Mouse (Mus musculus) ES-Bruce4 (cell line): ENCODE results near the gene Pikfyve. TPM values are rescaled to one million over a fixed set of nuclear protein-coding genes. Genes with fewer than 3 reads are reported as not detected.

ENCODE experiments used
- H3K27ac ChIP-seq: 2 replicates; pipeline ENCODE4 v1.5.1; 2012; ENCODE audit warnings: low read length, inconsistent platforms; ENCODE audit not compliant: insufficient read depth
- H3K27me3 ChIP-seq: 2 replicates; pipeline ENCODE4 v1.6.1; 2012; ENCODE audit warnings: mild to moderate bottlenecking, low read length, inconsistent platforms; ENCODE audit not compliant: control insufficient read depth, poor library complexity, insufficient read depth, severe bottlenecking
- H3K36me3 ChIP-seq: 2 replicates; pipeline ENCODE4 v1.6.1; 2012; ENCODE audit warnings: inconsistent platforms, mild to moderate bottlenecking, low read length, moderate library complexity; ENCODE audit not compliant: control insufficient read depth, poor library complexity, insufficient read depth, severe bottlenecking
- H3K4me1 ChIP-seq: one replicate; pipeline ENCODE4 v1.8.1; 2011; ENCODE audit warnings: low read length; ENCODE audit not compliant: control insufficient read depth, insufficient read depth
- H3K4me3 ChIP-seq: 2 replicates; pipeline ENCODE4 v1.5.1; 2011; ENCODE audit warnings: low read depth, mild to moderate bottlenecking, low read length
- H3K9ac ChIP-seq: 2 replicates; pipeline ENCODE4 v1.6.1; 2012; ENCODE audit warnings: low read depth, mild to moderate bottlenecking, inconsistent platforms; ENCODE audit not compliant: poor library complexity, severe bottlenecking
- H3K9me3 ChIP-seq: replicated peaks from 2 replicates; pipeline ENCODE4 v1.6.1; 2012; ENCODE audit warnings: mild to moderate bottlenecking, low read length, inconsistent platforms; ENCODE audit not compliant: control insufficient read depth, poor library complexity, insufficient read depth, severe bottlenecking
- CTCF ChIP-seq: IDR thresholded peaks from one replicate; pipeline ENCODE4 v1.8.1; 2011; ENCODE audit warnings: low read depth, low read length
- EP300 ChIP-seq: IDR thresholded peaks from 2 replicates; pipeline ENCODE4 v1.6.1; 2011; ENCODE audit warnings: low read depth, low read length; ENCODE audit not compliant: insufficient read depth
- POLR2A ChIP-seq: IDR thresholded peaks from one replicate; pipeline ENCODE4 v1.8.1; 2011; ENCODE audit warnings: low read length; ENCODE audit not compliant: insufficient read depth
- polyA plus RNA-seq: library from polyadenylated mRNA; stranded (reverse); fragments of >200 nt; gene quantifications from 2 replicates; pipeline ENCODE4 v1.2.4, GENCODE M21; 2011; ENCODE audit warnings: low read depth; ENCODE audit not compliant: missing spikeins, insufficient read depth, insufficient read length

The Pikfyve gene
- polyA plus RNA-seq, 1 experiment = 59.9 TPM

GRCm38 (mm10) chr1:65187074-65187430 lies 569 bp downstream of the Pikfyve start:
- H3K4me3 ChIP-seq = peak overlapping the region; percentile 90
- no peaks in the 10 kb centered on the region for H3K27me3 ChIP-seq
- peaks cover 8% of the 10 kb centered on the region for H3K36me3 ChIP-seq
- H3K9me3 ChIP-seq = no peaks in the 10 kb centered on the region
- H3K27ac ChIP-seq = no peak overlapping the region
- H3K9ac ChIP-seq = peak overlapping the region; percentile 76
- no peaks in the 10 kb centered on the region for H3K4me1 ChIP-seq
- no peak for TF ChIP-seq CTCF
- TF ChIP-seq EP300 = no peak
- TF ChIP-seq POLR2A = no peak

- Histone ChIP-seq H3K4me1 (no peaks in the 10 kb centered on the region), H3K9me3 (no peaks in the 10 kb centered on the region), H3K27me3 (no peaks in the 10 kb centered on the region), H3K27ac (no peak overlapping the region), H3K36me3 (peaks cover 15% of the 10 kb centered on the region), H3K9ac (no peak overlapping the region), H3K4me3 (no peak overlapping the region)
- TF ChIP-seq CTCF = no peak
- no peak for TF ChIP-seq EP300
- TF ChIP-seq POLR2A = no peak
Observed at GRCm38 (mm10) chr1:65190172-65190571, 3.7 kb downstream of the Pikfyve start.

GRCm38 (mm10) chr1:65193226-65193625 lies 6.7 kb downstream of the Pikfyve start:
- Histone ChIP-seq H3K9ac (no peak overlapping the region), H3K27me3 (no peaks in the 10 kb centered on the region), H3K4me1 (no peaks in the 10 kb centered on the region), H3K36me3 (peaks cover 26% of the 10 kb centered on the region), H3K9me3 (no peaks in the 10 kb centered on the region), H3K4me3 (no peak overlapping the region), H3K27ac (no peak overlapping the region)
- TF ChIP-seq CTCF = no peak
- TF ChIP-seq EP300 = no peak
- TF ChIP-seq POLR2A = no peak

GRCm38 (mm10) chr1:65198425-65198824 lies 11.9 kb downstream of the Pikfyve start:
- Histone ChIP-seq H3K9me3 (no peaks in the 10 kb centered on the region), H3K27me3 (no peaks in the 10 kb centered on the region), H3K9ac (no peak overlapping the region), H3K4me3 (no peak overlapping the region), H3K4me1 (no peaks in the 10 kb centered on the region), H3K27ac (no peak overlapping the region), H3K36me3 (peaks cover 16% of the 10 kb centered on the region)
- TF ChIP-seq POLR2A = no peak

GRCm38 (mm10) chr1:65198861-65199260 lies 12.4 kb downstream of the Pikfyve start:
- no peak overlapping the region for H3K9ac ChIP-seq
- H3K36me3 ChIP-seq = peaks cover 17% of the 10 kb centered on the region
- H3K4me1 ChIP-seq = no peaks in the 10 kb centered on the region

GRCm38 (mm10) chr1:65204299-65204698 lies 17.8 kb downstream of the Pikfyve start:
- H3K27me3 ChIP-seq = no peaks in the 10 kb centered on the region
- H3K9me3 ChIP-seq = no peaks in the 10 kb centered on the region; the same call in 1 of the 2 replicates
- H3K9ac ChIP-seq = no peak overlapping the region
- H3K27ac ChIP-seq = no peak overlapping the region
- H3K4me1 ChIP-seq = no peaks in the 10 kb centered on the region
- H3K4me3 ChIP-seq = no peak overlapping the region
- no peak for TF ChIP-seq POLR2A
- TF ChIP-seq EP300 = no peak
- no peak for TF ChIP-seq CTCF
- H3K36me3 ChIP-seq = peaks cover 25% of the 10 kb centered on the region

More at GRCm38 (mm10) chr1:65198861-65199260, 12.4 kb downstream of the Pikfyve start:
- no peak overlapping the region for H3K4me3 ChIP-seq
- no peaks in the 10 kb centered on the region for H3K9me3 ChIP-seq
- H3K27ac ChIP-seq = no peak overlapping the region
- TF ChIP-seq EP300 = no peak
- TF ChIP-seq POLR2A = no peak
- TF ChIP-seq CTCF = no peak
- no peaks in the 10 kb centered on the region for H3K27me3 ChIP-seq
